Mouse (Mus musculus) cerebellum, adult 2 months (tissue): ENCODE data around the gene Tsen54.

Source experiments
- CTCF ChIP-seq: fragments of 200-500 bp; IDR thresholded peaks from 2 replicates; pipeline ENCODE4 v1.5.1; 2011; ENCODE audit warnings: low read depth, mild to moderate bottlenecking, control low read depth, low read length, moderate library complexity, borderline replicate concordance; ENCODE audit not compliant: insufficient read depth
- POLR2A ChIP-seq: fragments of 200-500 bp; IDR thresholded peaks from 2 replicates; pipeline ENCODE4 v1.6.1; 2011; ENCODE audit warnings: low read length, control low read depth, borderline replicate concordance; ENCODE audit not compliant: insufficient read depth

DNA sequence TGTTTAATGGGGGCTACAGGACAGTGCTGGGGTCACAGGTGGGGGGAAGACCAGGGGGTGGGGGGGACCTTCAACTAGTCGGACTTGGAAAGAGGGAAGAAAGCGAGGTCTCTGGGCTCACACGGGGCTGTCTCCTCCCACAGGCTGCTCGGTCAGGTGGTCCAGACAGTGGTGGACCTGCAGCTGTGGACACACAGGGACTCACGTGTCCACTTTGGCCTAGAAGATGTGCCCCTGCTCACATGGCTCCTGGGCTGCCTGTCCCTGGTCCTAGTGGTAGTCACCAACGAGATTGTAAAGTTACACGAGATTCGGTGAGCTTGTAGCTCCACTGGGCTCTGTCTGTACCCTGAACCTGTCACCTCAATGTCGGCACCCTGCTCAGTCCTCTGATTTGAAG lies 16.9 kb upstream of the Tsen54 start:
- TF ChIP-seq POLR2A: no peak
- TF ChIP-seq CTCF: no peak
